Mouse (Mus musculus) neural tube, embryonic 13.5 days (tissue): ENCODE results near the gene Frem1. TPM values are rescaled to one million over a fixed set of nuclear protein-coding genes. Genes with fewer than 3 reads are reported as not detected.
A peak's percentile ranks its signal among the peaks of the same experiment; 100 is the strongest.

Source experiments
- ATAC-seq: fragments of 200-750 bp; cut with Nextera tagmentation; 2 replicates; pipeline ENCODE4 v1.8.0; 2017; ENCODE audit warnings: low read depth, mild to moderate bottlenecking, moderate TSS enrichment, moderate library complexity
- H3K27ac ChIP-seq: fragments of 300-500 bp; sonication (generic); replicated peaks from 2 replicates; pipeline ENCODE4 v1.5.1; 2015; ENCODE audit warnings: moderate library complexity, mild to moderate bottlenecking, inconsistent platforms
- H3K27me3 ChIP-seq: fragments of 300-500 bp; sonication (generic); 2 replicates; pipeline ENCODE4 v1.6.1; 2015; ENCODE audit warnings: mild to moderate bottlenecking, inconsistent platforms
- H3K36me3 ChIP-seq: fragments of 300-500 bp; sonication (generic); 2 replicates; pipeline ENCODE4 v1.6.1; 2015; ENCODE audit warnings: mild to moderate bottlenecking, inconsistent platforms
- H3K4me1 ChIP-seq: fragments of 300-500 bp; sonication (generic); replicated peaks from 2 replicates; pipeline ENCODE4 v1.6.1; 2015; ENCODE audit warnings: inconsistent platforms
- H3K4me2 ChIP-seq: fragments of 300-500 bp; sonication (generic); 2 replicates; pipeline ENCODE4 v1.6.1; 2015; ENCODE audit warnings: inconsistent platforms, mild to moderate bottlenecking, moderate library complexity
- H3K4me3 ChIP-seq: fragments of 300-500 bp; sonication (generic); 2 replicates; pipeline ENCODE4 v1.5.1; 2015; ENCODE audit warnings: mild to moderate bottlenecking, inconsistent platforms
- H3K9ac ChIP-seq: fragments of 300-500 bp; sonication (generic); 2 replicates; pipeline ENCODE4 v1.6.1; 2015; ENCODE audit warnings: moderate library complexity, mild to moderate bottlenecking, inconsistent platforms
- H3K9me3 ChIP-seq: fragments of 300-500 bp; sonication (generic); 2 replicates; pipeline ENCODE4 v1.6.1; 2016; ENCODE audit warnings: inconsistent platforms
- WGBS: fragments of 180-500 bp; shearing (Covaris S2); methylation state at CpG from one replicate; pipeline ENCODE4 v1.1.7; 2015; 5-methylcytosine and 5-hydroxymethylcytosine counted together
- polyA plus RNA-seq: library from polyadenylated mRNA; unstranded; fragments of >200 nt; fragmentation: Nextera tagmentation; extraction: Ambion mirVana; gene quantifications from 2 replicates; pipeline ENCODE4 v1.2.1, GENCODE M21; 2015

The Frem1 gene
- polyA plus RNA-seq, 1 experiment from 2014 or later = 1.8 TPM

- 0 out of 2 replicates have a peak, but pooled peaks have one; percentile 51 for ATAC-seq
- Histone ChIP-seq H3K27ac (no peak overlapping the region), H3K9me3 (no peaks in the 10 kb centered on the region), H3K4me3 (no peak overlapping the region), H3K4me1 (peaks cover 24% of the 10 kb centered on the region), H3K4me2 (no peak overlapping the region), H3K9ac (no peak overlapping the region), H3K27me3 (no peaks in the 10 kb centered on the region), H3K36me3 (no peaks in the 10 kb centered on the region)
- WGBS = 29% methylated on average over 15 of the region's 15 CpGs
Observed at GRCm38 (mm10) chr4:83020759-83021555, 31.2 kb downstream of the Frem1 start.

- H3K9ac ChIP-seq = no peak overlapping the region
- peak; percentile 66; the same call in 1 of the 2 replicates for ATAC-seq
Observed at GRCm38 (mm10) chr4:83018111-83019105, 33.7 kb downstream of the Frem1 start.

GRCm38 (mm10) chr4:83014538-83014937 is 37.6 kb downstream of the Frem1 start:
- Histone ChIP-seq H3K4me1 (peaks cover 11% of the 10 kb centered on the region; the same call in 1 of the 2 replicates), H3K27me3 (no peaks in the 10 kb centered on the region), H3K4me2 (no peak overlapping the region), H3K9ac (no peak overlapping the region), H3K9me3 (no peaks in the 10 kb centered on the region), H3K4me3 (no peak overlapping the region), H3K36me3 (no peaks in the 10 kb centered on the region), H3K27ac (no peak overlapping the region)
- WGBS = 67% methylated on average over 2 of the region's 2 CpGs
- no peak for ATAC-seq

More at GRCm38 (mm10) chr4:83018111-83019105, 33.7 kb downstream of the Frem1 start:
- H3K9me3 ChIP-seq = no peaks in the 10 kb centered on the region
- no peaks in the 10 kb centered on the region for H3K36me3 ChIP-seq
- 37% methylated on average over 8 of the region's 8 CpGs for WGBS
- H3K27ac ChIP-seq = peak overlapping the region; percentile 43
- H3K4me1 ChIP-seq = peaks cover 24% of the 10 kb centered on the region
- H3K4me2 ChIP-seq = no peak overlapping the region
- no peaks in the 10 kb centered on the region for H3K27me3 ChIP-seq
- H3K4me3 ChIP-seq = no peak overlapping the region

GRCm38 (mm10) chr4:83004086-83004485 is 48.1 kb downstream of the Frem1 start:
- Histone ChIP-seq H3K9me3 (no peaks in the 10 kb centered on the region), H3K36me3 (no peaks in the 10 kb centered on the region), H3K9ac (no peak overlapping the region), H3K27me3 (no peaks in the 10 kb centered on the region; the same call in 1 of the 2 replicates), H3K4me2 (no peak overlapping the region), H3K4me3 (no peak overlapping the region), H3K4me1 (peaks cover 5% of the 10 kb centered on the region; the same call in 1 of the 2 replicates), H3K27ac (no peak overlapping the region)
- ATAC-seq = no peak
- 82% methylated on average over 5 of the region's 5 CpGs for WGBS

- no peak for ATAC-seq
- 89% methylated on average over 3 of the region's 3 CpGs for WGBS
- Histone ChIP-seq H3K27ac (no peak overlapping the region), H3K4me1 (no peaks in the 10 kb centered on the region), H3K36me3 (no peaks in the 10 kb centered on the region), H3K4me2 (no peak overlapping the region), H3K4me3 (no peak overlapping the region), H3K27me3 (no peaks in the 10 kb centered on the region), H3K9ac (no peak overlapping the region), H3K9me3 (no peaks in the 10 kb centered on the region)
Observed at GRCm38 (mm10) chr4:82992042-82992441, 60.1 kb downstream of the Frem1 start.

GRCm38 (mm10) chr4:82990973-82991695 is 61.0 kb downstream of the Frem1 start:
- Histone ChIP-seq H3K4me1 (no peaks in the 10 kb centered on the region), H3K36me3 (no peaks in the 10 kb centered on the region), H3K4me2 (no peak overlapping the region), H3K4me3 (no peak overlapping the region), H3K27ac (no peak overlapping the region), H3K9ac (no peak overlapping the region), H3K27me3 (no peaks in the 10 kb centered on the region), H3K9me3 (no peaks in the 10 kb centered on the region)
- no peak for ATAC-seq
- WGBS = 75% methylated on average over 7 of the region's 7 CpGs

GRCm38 (mm10) chr4:82972381-82972780 is 79.8 kb downstream of the Frem1 start:
- no peak for ATAC-seq
- Histone ChIP-seq H3K4me1 (peaks cover 23% of the 10 kb centered on the region), H3K36me3 (no peaks in the 10 kb centered on the region), H3K27me3 (no peaks in the 10 kb centered on the region), H3K27ac (no peak overlapping the region; the same call in 1 of the 2 replicates), H3K4me2 (no peak overlapping the region), H3K4me3 (no peak overlapping the region), H3K9ac (no peak overlapping the region), H3K9me3 (no peaks in the 10 kb centered on the region)
- WGBS = 67% methylated on average over 4 of the region's 4 CpGs

GRCm38 (mm10) chr4:82970901-82971648 is 81.1 kb downstream of the Frem1 start:
- peak; percentile 47; the same call in 1 of the 2 replicates for ATAC-seq
- H3K36me3 ChIP-seq = no peaks in the 10 kb centered on the region
- 57% methylated on average over 12 of the region's 12 CpGs for WGBS

GRCm38 (mm10) chr4:82961024-82961423 is 91.1 kb downstream of the Frem1 start:
- H3K27me3 ChIP-seq = no peaks in the 10 kb centered on the region
- peaks cover 11% of the 10 kb centered on the region for H3K4me1 ChIP-seq
- ATAC-seq = no peak
- no peak overlapping the region for H3K4me2 ChIP-seq
- no peak overlapping the region for H3K4me3 ChIP-seq
- no peak overlapping the region for H3K27ac ChIP-seq
- H3K36me3 ChIP-seq = no peaks in the 10 kb centered on the region
- H3K9ac ChIP-seq = no peak overlapping the region
- WGBS = 88% methylated on average over 1 of the region's 1 CpGs
- no peaks in the 10 kb centered on the region for H3K9me3 ChIP-seq

More at GRCm38 (mm10) chr4:82970901-82971648, 81.1 kb downstream of the Frem1 start:
- Histone ChIP-seq H3K4me1 (peaks cover 23% of the 10 kb centered on the region), H3K9ac (no peak overlapping the region), H3K4me3 (no peak overlapping the region), H3K9me3 (no peaks in the 10 kb centered on the region), H3K27ac (peak overlapping the region; percentile 61; the same call in 1 of the 2 replicates), H3K4me2 (no peak overlapping the region), H3K27me3 (no peaks in the 10 kb centered on the region)

- no peak overlapping the region for H3K9ac ChIP-seq
- H3K4me1 ChIP-seq = peaks cover 18% of the 10 kb centered on the region
- H3K36me3 ChIP-seq = no peaks in the 10 kb centered on the region
- 0 out of 2 replicates have a peak overlapping the region, but pooled peaks have one; percentile 16 for H3K4me2 ChIP-seq
- H3K27me3 ChIP-seq = no peaks in the 10 kb centered on the region
- peak overlapping the region; percentile 65 for H3K27ac ChIP-seq
- 51% methylated on average over 14 of the region's 14 CpGs for WGBS
- no peaks in the 10 kb centered on the region for H3K9me3 ChIP-seq
- H3K4me3 ChIP-seq = no peak overlapping the region
- ATAC-seq = peak; percentile 78
Observed at GRCm38 (mm10) chr4:82957827-82958538, 94.2 kb downstream of the Frem1 start.
